Mouse (Mus musculus) heart, adult 11 months (tissue): ENCODE measurements at regions not wholly inside any gene's neighbourhood (a gene's known extent, or its start where the extent isn't known, plus 50 kb on each side); places are given as distances from the start of the nearest gene placed in this dataset.

Source experiments
- DNase-seq: peaks from one replicate; pipeline ENCODE4 v3.0.0; 2022

GRCm38 (mm10) chr13:111905213-111905701 is 96.5 kb upstream of the Map3k1 start:
- DNase-seq = peak; percentile 93

GRCm38 (mm10) chr13:111911071-111911470 is 102.3 kb upstream of the Map3k1 start:
- peak; percentile 68 for DNase-seq

- peak; percentile 84 for DNase-seq
Observed at GRCm38 (mm10) chr13:111911661-111912312, 103.0 kb upstream of the Map3k1 start.

- no peak for DNase-seq
Observed at GRCm38 (mm10) chr13:111914348-111914913, 105.6 kb upstream of the Map3k1 start.

- peak; percentile 78 for DNase-seq
Observed at GRCm38 (mm10) chr13:111919417-111919816, 110.6 kb upstream of the Map3k1 start.

- no peak for DNase-seq
Observed at GRCm38 (mm10) chr13:111920534-111920933, 111.7 kb upstream of the Map3k1 start.

GRCm38 (mm10) chr13:111921142-111922035 is 112.6 kb upstream of the Map3k1 start:
- no peak for DNase-seq

- peak; percentile 70 for DNase-seq
Observed at GRCm38 (mm10) chr13:111925349-111925748, 116.6 kb upstream of the Map3k1 start.

- peak; percentile 74 for DNase-seq
Observed at GRCm38 (mm10) chr13:111926801-111927200, 118.0 kb upstream of the Map3k1 start.

- DNase-seq = peak; percentile 44
Observed at GRCm38 (mm10) chr13:111927489-111927888, 118.7 kb upstream of the Map3k1 start.

- peak; percentile 83 for DNase-seq
Observed at GRCm38 (mm10) chr13:111928636-111929544, 120.1 kb upstream of the Map3k1 start.

GRCm38 (mm10) chr13:111929908-111930307 is 121.1 kb upstream of the Map3k1 start:
- peak; percentile 41 for DNase-seq

- peak; percentile 72 for DNase-seq
Observed at GRCm38 (mm10) chr13:111932464-111932863, 123.7 kb upstream of the Map3k1 start.

GRCm38 (mm10) chr13:111933526-111934240 is 124.9 kb upstream of the Map3k1 start:
- peak; percentile 85 for DNase-seq

- no peak for DNase-seq
Observed at GRCm38 (mm10) chr13:111935721-111936080, 126.9 kb upstream of the Map3k1 start.

- peak; percentile 99 for DNase-seq
Observed at GRCm38 (mm10) chr13:111936081-111936857, 127.5 kb upstream of the Map3k1 start.

GRCm38 (mm10) chr13:111936983-111937382 is 128.2 kb upstream of the Map3k1 start:
- DNase-seq = peak; percentile 91

- no peak for DNase-seq
Observed at GRCm38 (mm10) chr13:111938896-111939422, 130.2 kb upstream of the Map3k1 start.

- DNase-seq = no peak
Observed at GRCm38 (mm10) chr13:111939534-111940115, 130.8 kb upstream of the Map3k1 start.

GRCm38 (mm10) chr13:111940275-111940674 is 131.5 kb upstream of the Map3k1 start:
- no peak for DNase-seq
